Mouse (Mus musculus): ENCODE data around the gene Emc9. TPM values are rescaled to one million over a fixed set of nuclear protein-coding genes. Genes with fewer than 3 reads are reported as not detected.

The Emc9 gene
- total RNA-seq, 4 experiments from 2014 or later, result 48.3 to 57.7 (median 53.8) TPM

DNA sequence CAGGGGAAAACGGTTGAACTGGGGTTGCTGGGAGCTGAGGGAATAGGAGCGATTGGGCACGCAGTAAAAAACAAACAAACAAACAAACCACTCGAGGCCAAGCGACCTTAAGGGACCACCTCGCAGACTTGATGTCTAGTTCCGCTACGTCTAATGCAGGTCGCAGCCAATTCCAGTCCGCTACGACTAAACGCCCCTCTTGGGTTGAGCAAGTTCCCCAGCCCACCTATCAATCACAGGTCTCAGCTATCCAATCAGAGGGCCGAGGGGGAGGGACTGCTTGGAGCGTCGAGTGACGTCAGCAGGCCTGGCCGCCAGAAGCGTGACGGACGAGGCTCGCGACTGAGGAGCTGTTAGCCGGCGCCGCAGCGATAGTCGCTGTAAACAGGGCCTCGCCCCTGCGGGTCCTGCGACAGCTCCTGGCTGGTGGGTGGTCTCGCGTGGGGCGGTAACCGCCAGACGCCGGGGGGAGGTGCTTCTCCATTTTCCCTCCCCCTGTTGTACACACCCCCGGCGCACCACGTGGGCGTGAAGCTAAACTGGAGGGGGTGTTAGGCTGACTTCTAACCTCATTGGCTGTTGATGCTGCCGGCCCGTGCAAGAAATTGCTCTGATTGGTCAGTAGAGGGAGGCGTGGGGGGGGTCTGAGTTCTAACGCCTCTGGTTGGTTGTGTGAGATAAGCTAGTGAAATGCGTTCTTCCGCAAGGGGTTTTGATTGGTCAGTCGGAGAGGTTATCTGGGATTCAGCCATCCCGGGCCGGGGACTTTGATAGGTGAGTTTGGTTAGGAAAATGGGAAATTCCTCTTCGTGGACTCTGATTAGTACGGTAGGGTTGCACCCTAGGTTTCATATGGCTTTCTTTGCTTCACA, 24.7 kb downstream of the Emc9 start, which contains the start of gene A730061H03Rik:
Gene A730061H03Rik (minus strand): TSS at position 205 of the 872 bp plus-strand sequence.
- peak; percentile 98 to 99 for DNase-seq (ENCODE audit: low spot score in 2 of 2)

DNA sequence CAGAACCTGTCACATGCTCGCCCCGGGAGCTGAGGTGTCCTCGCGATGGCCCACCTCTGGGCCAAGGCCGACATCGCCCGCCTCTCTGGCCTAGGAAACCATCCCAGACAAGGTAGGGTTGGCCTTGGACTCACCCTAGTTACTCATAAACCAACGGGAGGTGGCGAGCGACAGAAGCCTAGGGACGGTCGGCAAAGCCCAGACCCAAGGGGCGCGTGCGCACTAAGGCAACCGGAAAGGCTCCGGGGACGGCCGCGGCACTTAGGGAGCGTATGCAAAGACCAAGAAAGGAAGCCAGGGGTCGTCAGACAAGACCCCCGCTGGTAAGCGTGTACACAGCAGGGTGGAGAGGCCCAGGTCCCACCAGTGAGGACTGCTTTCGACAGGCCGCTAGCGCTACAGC, 25.3 kb downstream of the Emc9 start, which contains the start of gene Dcaf11:
Gene Dcaf11 (plus strand): TSS at position 208 of the 403 bp plus-strand sequence.
- DNase-seq (ENCODE audit: low spot score in 2 of 2), result peak; percentile 86 to 87

DNA sequence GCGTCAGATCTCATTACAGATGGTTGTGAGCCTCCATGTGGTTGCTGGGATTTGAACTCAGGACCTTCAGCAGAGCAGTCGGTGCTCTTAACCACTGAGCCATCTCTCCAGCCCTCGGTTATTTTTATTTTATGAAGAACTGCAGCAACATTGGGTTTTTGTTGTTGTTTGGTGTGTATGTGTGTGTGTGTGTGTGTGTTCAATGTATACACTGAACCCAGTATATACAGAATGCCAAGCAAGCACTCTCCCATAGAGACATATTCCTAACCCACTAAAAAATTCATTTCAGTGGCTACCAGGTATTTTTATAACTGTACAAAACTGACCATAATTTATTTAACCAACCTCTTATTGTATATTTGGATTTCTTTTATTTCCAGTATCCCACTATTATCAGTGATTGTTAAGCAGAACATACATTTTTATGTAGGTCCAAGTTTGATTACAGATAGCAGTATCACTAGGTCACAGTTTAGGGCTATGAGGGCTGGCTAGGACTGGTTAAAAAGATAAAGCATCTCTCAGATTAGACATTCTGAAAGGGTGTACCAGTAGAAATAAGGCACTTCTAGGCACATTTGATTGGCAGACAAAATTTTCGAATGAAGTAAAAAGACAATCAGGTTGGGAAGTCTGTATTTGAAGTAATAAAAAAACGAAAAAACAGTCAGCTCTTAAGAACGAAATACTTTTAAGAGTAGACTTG, 26.2 kb downstream of the Emc9 start:
- no peak for DNase-seq (ENCODE audit: low spot score in 2 of 2)

DNA sequence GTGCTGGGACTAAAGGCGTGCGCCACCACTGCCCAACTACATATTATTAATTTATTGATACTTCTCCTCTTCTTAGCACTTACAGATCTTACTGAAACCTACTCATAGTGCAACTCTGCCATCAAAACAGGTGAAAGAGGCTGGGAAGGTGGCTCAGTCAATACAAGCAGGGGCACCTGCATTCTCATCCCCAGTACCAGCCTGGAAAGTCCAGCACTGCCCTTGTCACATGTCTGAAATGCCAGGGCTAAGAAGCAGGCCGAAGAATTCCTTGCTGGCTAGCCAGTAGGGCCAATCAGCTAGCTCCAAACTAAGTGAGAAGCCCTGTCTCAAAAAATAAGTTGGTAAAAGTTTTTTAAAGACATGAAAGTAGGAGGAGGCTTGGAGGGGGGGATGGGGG, 27.5 kb downstream of the Emc9 start:
- no peak for DNase-seq (ENCODE audit: low spot score in 2 of 2)

DNA sequence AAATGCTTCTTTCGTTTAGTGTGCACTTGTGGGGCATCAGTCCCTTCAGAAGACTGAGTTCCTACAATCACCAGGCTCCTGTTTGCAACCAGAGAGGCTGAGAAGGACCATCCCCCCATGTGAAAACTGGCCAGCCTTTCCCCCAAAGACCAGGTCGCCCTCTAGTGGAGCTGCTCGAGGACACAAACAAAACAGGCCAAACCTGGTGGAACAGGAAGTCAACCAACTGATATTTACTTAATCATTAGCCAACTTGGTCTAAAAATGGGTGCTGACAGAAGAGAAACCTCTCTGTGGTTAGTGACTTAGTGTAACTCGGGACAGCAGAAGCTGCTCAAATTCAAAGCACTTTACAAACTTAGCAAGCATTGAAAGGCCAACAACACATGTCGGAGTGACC, 28.1 kb downstream of the Emc9 start:
- peak; percentile 58 to 67 for DNase-seq (ENCODE audit: low spot score in 2 of 2)

DNA sequence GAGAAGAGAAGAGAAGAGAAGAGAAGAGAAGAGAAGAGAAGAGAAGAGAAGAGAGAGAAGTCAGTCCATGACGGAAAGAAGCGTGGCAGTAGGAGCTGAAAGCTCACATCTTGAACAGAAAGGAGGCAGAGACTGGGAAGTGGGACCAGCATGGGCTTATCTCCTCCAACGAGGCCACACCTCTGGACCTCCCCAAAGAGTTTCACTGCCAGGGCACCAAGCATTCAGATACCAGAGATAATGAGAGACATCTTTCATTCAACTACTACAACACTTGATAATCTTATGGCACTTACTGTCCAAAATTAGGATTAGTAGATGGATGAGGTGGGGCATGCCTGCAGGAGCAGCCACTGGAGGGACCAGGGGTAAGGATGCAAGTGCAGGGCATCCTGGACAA, 29.3 kb downstream of the Emc9 start:
- DNase-seq (ENCODE audit: low spot score in 2 of 2), result no peak

DNA sequence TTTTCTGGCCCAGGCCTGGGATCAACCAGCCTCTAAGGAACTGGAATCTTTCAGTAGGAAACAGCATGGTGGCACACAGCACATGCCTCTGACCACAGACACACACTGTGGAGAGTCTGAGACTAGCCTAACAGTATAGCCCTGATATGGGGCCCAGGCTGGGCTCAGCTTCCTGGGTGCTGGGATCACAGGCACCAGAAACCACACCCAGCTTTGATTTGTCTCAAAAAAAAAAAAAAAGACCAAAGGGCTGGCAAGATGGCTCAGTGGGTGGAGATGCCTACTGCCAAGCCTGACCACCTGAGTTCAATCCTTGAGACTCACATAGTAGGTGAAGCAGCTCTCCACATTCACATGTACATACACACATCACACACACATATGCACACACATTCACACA, 30.5 kb downstream of the Emc9 start:
- DNase-seq (ENCODE audit: low spot score in 2 of 2), result no peak

DNA sequence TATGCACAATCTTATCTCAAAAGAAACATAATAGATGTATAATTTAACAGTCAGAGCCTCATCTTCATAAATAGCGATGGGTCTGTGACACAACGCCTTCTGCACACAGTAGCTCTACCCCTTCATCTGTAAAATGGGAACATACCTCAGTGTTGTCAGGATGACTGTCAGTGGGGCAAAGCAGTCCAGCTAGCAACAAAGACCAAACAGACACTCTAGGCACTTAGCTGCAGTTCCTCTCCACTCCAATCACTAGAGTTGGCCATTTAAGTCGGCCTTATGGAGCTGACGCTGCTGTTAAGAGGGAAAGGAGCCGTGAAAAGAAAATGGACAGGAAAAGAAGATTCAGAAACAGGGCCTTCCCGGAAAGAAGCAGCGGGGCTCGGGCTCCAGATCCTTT, 33.3 kb downstream of the Emc9 start:
- no peak for DNase-seq (ENCODE audit: low spot score in 2 of 2)

DNA sequence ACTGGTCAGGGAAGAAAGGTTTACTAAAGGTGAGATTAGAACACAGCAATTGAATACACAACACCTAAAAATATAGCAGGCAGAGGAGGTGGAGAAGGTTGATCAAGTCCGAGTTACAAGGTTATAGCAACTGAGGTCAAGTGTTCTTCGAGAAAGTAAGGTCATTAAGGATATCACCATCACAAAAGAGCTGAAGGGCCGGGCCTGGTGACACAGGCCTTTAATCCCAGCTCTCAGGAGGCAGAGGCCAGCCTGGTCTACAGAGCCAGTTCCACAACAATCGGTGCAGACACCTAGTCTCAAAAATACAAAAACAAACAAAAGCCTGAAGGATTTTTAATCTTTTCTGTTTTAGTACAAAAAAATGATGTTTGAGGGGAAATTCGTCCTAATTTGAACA, 33.8 kb downstream of the Emc9 start:
- no peak for DNase-seq (ENCODE audit: low spot score in 2 of 2)

DNA sequence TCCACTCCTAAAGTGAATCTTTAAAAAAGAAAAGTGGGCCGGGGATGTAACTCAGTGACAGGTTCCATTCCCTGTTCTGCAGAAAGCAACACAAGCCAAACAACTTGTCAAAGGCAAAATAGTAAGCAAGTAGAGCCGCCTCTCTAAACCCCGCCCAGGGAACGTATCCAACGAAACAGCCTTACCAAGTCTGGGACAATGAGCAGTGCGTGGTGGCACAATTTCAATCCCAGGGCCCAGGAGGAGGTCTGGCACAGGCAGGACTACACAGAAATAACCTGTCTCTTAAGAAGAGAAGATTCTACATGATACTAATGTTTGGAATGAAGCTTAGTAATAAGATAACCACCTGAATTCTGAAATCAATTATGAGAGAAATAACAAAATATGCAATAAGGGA, 34.9 kb downstream of the Emc9 start:
- DNase-seq (ENCODE audit: low spot score in 2 of 2), result no peak

DNA sequence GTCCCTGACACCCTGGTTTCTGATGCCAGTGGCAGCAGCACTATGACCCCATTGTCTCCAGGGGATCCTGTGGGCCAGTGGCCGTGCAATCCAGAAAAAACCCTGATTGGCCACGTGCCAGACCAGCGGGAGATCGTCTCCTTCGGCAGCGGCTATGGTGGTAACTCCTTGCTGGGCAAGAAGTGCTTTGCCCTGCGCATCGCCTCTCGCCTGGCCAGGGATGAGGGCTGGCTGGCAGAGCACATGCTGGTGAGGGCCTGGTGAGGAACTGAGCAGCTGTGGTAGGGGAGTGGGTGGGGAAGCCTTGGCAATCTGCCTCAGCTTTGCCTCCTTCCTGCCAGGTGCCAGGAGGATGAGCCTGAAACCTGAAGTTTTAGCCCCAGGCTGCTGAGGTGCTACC, 40.8 kb downstream of the Emc9 start:
- no peak for DNase-seq (ENCODE audit: low spot score in 2 of 2)

DNA sequence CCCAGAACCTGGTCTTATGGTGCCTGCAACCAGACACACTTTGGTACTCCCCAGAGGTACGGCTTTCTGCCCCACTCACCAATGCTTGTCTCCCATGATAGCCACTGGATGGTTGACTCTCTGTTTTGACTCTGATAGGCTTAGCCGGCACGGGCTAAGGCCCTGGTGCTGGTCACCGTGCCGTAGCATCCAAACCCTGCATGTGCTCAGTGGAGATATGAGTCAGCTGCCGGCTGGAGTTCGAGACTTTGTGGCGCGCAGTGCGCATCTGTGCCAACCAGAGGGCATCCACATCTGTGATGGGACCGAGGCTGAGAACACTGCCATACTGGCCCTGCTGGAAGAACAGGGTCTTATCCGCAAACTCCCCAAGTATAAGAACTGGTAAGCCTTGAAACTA, 42.8 kb downstream of the Emc9 start:
- DNase-seq (ENCODE audit: low spot score in 2 of 2), result no peak

DNA sequence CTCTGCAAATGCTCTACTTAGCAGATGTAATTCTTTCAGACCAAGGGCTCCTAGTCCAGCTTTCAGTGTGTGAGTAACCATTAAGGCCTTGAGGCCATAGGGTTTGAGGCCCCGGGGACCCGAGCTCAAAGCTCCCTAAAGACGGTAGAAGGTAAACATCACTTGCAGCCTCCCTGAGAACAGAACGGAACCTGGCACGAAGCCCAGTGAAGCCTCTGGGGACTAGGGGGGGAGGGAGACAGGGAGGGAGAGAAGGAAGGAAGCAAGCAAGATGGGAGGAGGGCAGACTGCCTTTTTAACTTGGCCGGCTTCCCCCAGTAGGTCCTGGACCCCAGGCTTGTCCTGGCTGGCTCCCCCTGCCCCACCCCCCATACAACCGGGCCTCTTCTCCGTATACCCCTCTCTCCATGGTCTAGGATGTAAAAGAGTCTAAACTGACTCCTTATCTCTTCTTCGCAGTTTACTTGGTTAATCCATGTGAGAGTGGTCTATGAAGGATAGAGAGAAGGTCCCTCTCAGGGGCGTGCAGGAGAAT, 44.2 kb downstream of the Emc9 start:
- peak; percentile 58 to 64 for DNase-seq (ENCODE audit: low spot score in 2 of 2)

DNA sequence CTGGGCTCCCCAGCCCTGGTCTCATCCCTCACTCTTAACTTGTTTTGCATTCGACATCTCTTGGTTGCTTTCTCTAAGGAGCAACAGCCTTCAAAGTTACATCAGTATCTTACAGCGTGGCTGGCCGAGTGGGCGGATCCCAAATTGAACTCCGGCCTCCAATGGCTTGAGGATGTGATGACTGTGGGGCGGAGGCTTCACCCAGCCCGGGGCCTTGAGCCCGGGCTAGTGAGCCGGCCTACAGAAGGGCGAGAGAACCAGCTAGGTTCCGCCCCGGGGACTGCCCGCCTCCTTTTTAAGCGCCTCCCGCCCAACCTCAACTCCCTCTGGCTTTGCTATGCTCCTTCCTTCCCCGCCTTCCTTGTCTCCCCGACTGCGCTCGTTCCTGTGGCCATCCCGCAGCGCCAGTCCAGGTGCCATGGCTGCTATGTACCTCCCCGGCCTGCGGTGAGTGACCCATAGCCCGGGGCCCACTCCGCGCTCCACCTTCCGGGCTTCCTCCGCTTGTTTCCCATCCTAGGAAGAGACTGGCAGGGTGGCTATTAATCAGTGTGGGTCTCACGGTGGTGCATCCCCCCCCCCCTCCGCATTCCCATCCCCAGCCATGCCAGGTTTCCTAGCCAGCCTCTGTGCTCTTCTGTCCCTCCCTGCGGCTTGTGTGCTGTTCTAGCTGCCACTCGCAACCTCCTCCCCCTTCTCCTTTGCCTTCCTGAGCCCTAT, 44.9 kb downstream of the Emc9 start, which contains the start of gene Pck2:
Gene Pck2 (plus strand): TSS at position 200 of the 720 bp plus-strand sequence.
- DNase-seq (ENCODE audit: low spot score in 2 of 2), result peak; percentile 68 to 72

DNA sequence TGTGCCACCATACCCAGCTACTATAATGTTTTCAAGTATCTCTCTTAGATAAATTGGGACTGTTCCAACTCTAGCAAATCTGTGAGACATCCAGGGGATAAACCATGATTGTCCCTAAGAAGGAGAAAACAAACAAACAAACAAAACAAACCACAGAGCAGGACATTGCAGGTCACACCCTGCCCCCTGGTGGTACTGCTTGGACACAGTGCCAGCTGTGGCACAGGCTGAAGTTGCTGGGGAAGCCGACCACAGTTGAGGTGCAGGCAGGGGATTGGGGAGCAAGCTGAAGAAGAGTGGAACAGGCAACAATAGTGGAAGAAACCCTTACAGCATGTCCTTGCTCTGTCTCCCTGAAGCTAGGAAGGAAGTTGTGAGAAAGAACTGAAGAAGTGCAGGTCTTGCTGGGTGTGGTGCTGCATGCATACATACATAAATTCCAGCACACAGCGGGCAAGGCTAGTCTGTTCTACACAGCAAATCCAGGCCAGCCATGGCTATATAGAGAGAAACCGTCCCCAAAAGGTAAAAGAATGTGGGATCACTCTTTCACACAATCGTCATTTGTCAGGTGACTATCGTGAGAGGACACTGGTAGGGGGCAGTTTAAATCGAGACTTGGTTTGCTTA, 48.9 kb downstream of the Emc9 start:
- DNase-seq (ENCODE audit: low spot score in 2 of 2), result no peak

Other genes with a start within 250 kb of the Emc9 start
- 10 to 100 TPM; 20.2 to 27.2 (median 23.1) TPM for gene Dhrs4, start 106.5 kb downstream of the Emc9 start, total RNA-seq (2022)
- gene Carmil3, start 94.7 kb downstream of the Emc9 start, total RNA-seq (2022), result 10 to 100 TPM; 56.8 to 82.2 (median 62.5) TPM
- 100 to 1,000 TPM; 607 to 653 (median 629) TPM for gene Cpne6, start 74.9 kb downstream of the Emc9 start, total RNA-seq (2022)
- 1 to 10 TPM; 1.5 to 3.6 (median 2.1) TPM for gene Nrl, start 60.3 kb downstream of the Emc9 start, total RNA-seq (2022)
- gene Pck2, start 45.0 kb downstream of the Emc9 start, total RNA-seq (2022), result 10 to 100 TPM; 43.4 to 61.5 (median 50.3) TPM
- gene Dcaf11, start 25.3 kb downstream of the Emc9 start, total RNA-seq (2022), result 10 to 100 TPM; 74.0 to 93.1 (median 82.3) TPM
- 1 to 10 TPM in 2 of 4 experiments, under 1 TPM in 1, not detected in 1; 0.94 to 2.0 (median 1.4) TPM for gene A730061H03Rik, start 24.9 kb downstream of the Emc9 start, total RNA-seq (2022)
- gene Fitm1, start 9.7 kb downstream of the Emc9 start, total RNA-seq (2022), result not detected
- 10 to 100 TPM; 57.9 to 75.0 (median 67.3) TPM for gene Psme1, start 7.2 kb downstream of the Emc9 start, total RNA-seq (2022)
- gene Psme2, start 5.8 kb upstream of the Emc9 start, total RNA-seq (2022), result 10 to 100 TPM; 57.2 to 74.4 (median 69.8) TPM
- 10 to 100 TPM; 36.5 to 56.0 (median 45.5) TPM for gene Rnf31, start 6.4 kb upstream of the Emc9 start, total RNA-seq (2022)
- gene Irf9, start 18.3 kb upstream of the Emc9 start, total RNA-seq (2022), result 10 to 100 TPM; 15.4 to 19.1 (median 17.9) TPM
- gene Rec8, start 32.7 kb upstream of the Emc9 start, total RNA-seq (2022), result 1 to 10 TPM; 1.1 to 2.8 (median 1.4) TPM
- gene Ipo4, start 50.7 kb upstream of the Emc9 start, total RNA-seq (2022), result 100 to 1,000 TPM; 121 to 153 (median 140) TPM
- 1 to 10 TPM; 4.2 to 7.5 (median 5.5) TPM for gene Gm49378, start 52.6 kb upstream of the Emc9 start, total RNA-seq (2022)
- 10 to 100 TPM; 40.6 to 49.6 (median 44.7) TPM for gene Tm9sf1, start 58.5 kb upstream of the Emc9 start, total RNA-seq (2022)
- 1 to 10 TPM; 1.2 to 1.9 (median 1.7) TPM for gene Tssk4, start 64.9 kb upstream of the Emc9 start, total RNA-seq (2022)
- gene Mdp1, start 75.2 kb upstream of the Emc9 start, total RNA-seq (2022), result 10 to 100 TPM; 47.1 to 51.1 (median 49.6) TPM
- gene Gmpr2, start 86.6 kb upstream of the Emc9 start, total RNA-seq (2022), result 10 to 100 TPM; 25.2 to 31.1 (median 28.6) TPM
- 100 to 1,000 TPM; 290 to 309 (median 300) TPM for gene Nedd8, start 86.8 kb upstream of the Emc9 start, total RNA-seq (2022)
- gene Tinf2, start 96.5 kb upstream of the Emc9 start, total RNA-seq (2022), result 10 to 100 TPM; 12.2 to 20.8 (median 16.0) TPM
- 1 to 10 TPM in 2 of 4 experiments, not detected in 2; 5.4 to 8.2 TPM for gene Tgm1, start 128.6 kb upstream of the Emc9 start, total RNA-seq (2022)
- gene Rabggta, start 137.0 kb upstream of the Emc9 start, total RNA-seq (2022), result 10 to 100 TPM; 42.8 to 53.5 (median 44.8) TPM
- 100 to 1,000 TPM in 3 of 4 experiments, 10 to 100 TPM in 1; 86.6 to 148 (median 116) TPM for gene Dhrs1, start 160.4 kb upstream of the Emc9 start, total RNA-seq (2022)
- 10 to 100 TPM; 11.8 to 14.0 (median 13.1) TPM for gene Nop9, start 160.4 kb upstream of the Emc9 start, total RNA-seq (2022)
- 1 to 10 TPM; 1.4 to 3.0 (median 1.7) TPM for gene Cideb, start 173.2 kb upstream of the Emc9 start, total RNA-seq (2022)
- under 1 TPM in 3 of 4 experiments, not detected in 1; 0.16 to 0.23 (median 0.22) TPM for gene Ltb4r2, start 176.1 kb upstream of the Emc9 start, total RNA-seq (2022)
- under 1 TPM in 1 of 4 experiments, not detected in 3; 0.32 TPM for gene Ltb4r1, start 180.7 kb upstream of the Emc9 start, total RNA-seq (2022)
- gene Adcy4, start 198.8 kb upstream of the Emc9 start, total RNA-seq (2022), result 1 to 10 TPM; 3.4 to 6.8 (median 4.8) TPM
- gene Ripk3, start 203.6 kb upstream of the Emc9 start, total RNA-seq (2022), result 1 to 10 TPM in 1 of 4 experiments, under 1 TPM in 2, not detected in 1; 0.95 to 3.4 (median 0.99) TPM
- 1 to 10 TPM; 1.4 to 2.0 (median 1.7) TPM for gene Nfatc4, start 237.8 kb upstream of the Emc9 start, total RNA-seq (2022)